Mouse (Mus musculus) WW6 (cell line): ENCODE measurements around the gene Cep63.

Experiments used
- DNase-seq: peaks from one replicate; pipeline ENCODE4 v3.0.0-alpha.2; 2013; ENCODE audit warnings: low read depth, low spot score

Cep63 gene

GRCm38 (mm10) chr9:102625983-102626838 lies at the start of gene Cep63, which contains the start of gene Anapc13:
TSS of gene Cep63 (minus strand) at chr9:102626534.
TSS of gene Anapc13 (plus strand) at chr9:102626296.
- peak; percentile 84 for DNase-seq

DNA sequence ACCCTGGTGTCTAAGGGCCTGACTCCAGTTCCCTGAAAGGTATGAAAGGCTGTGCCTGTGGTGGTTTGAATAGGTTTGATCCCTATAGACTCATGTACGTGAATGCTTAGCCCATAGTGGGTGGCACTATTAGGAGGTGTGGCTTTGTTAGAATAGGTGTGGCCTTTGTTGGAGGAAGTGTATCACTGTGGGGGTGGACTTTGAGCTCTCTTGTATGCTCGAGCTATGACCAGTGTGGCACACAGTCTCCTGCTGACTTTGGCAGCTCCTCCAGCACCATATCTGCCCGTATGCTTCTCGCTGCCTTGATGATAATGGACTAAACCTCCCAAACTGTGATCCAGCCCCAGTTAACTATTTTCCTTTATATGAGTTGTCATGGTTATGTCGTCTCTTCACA lies 49.6 kb upstream of the Cep63 start:
- no peak for DNase-seq

GRCm38 (mm10) chr9:102673381-102673780 lies 47.0 kb upstream of the Cep63 start:
- DNase-seq = no peak

GRCm38 (mm10) chr9:102668906-102669305 lies 42.6 kb upstream of the Cep63 start:
- no peak for DNase-seq

GRCm38 (mm10) chr9:102668115-102668514 lies 41.8 kb upstream of the Cep63 start:
- DNase-seq = no peak

- no peak for DNase-seq
These were observed 30.2 kb upstream of the Cep63 start for GRCm38 (mm10) chr9:102656355-102657095.

DNA sequence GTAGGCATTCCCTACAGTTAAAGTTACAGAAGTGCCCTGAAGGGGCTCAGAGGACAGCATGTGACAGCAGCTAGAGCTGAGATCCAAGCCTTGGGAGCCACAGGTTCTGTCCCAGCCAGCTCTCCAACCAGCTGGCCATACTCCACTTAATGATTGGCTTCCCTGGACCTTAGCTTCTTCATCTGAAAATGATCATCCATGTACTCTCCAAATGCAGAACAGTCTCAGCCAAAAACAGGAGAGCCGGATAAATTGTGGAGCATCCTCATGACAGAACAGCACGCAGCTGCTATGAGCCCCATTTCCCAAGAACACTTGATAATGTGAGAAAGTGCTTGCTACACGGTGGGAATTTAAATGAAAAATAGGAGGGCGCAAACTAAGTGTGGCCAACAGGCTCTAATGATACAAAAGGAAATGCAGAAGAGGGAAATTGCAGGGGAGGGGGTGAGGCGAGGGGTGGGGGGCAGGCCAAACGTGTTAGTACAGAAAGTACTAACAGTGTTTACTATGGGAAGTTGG lies 24.9 kb upstream of the Cep63 start:
- DNase-seq = no peak

- DNase-seq = no peak
These were observed 24.3 kb upstream of the Cep63 start for GRCm38 (mm10) chr9:102650637-102651036.

GRCm38 (mm10) chr9:102649917-102650527 lies 23.7 kb upstream of the Cep63 start:
- DNase-seq = no peak

DNA sequence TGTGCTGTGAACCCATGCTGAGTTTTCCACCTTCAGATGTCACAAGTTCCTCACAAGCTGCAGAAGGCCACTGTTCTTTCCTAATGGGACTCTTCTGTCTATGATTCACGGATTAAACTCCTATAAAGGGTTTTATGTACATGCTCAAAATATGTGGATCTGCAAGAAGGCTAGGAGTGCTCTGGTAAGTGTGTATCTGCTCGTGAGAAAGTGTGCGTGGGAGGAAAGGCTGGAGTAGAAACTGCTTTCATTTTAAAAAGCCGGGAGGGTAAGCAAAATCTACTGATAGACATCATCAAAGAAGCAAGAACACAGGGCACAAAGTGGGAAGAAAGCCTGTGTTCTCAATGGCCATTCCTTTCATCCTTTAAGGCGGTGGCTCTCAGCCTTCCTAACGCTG lies 20.7 kb upstream of the Cep63 start:
- DNase-seq = no peak

GRCm38 (mm10) chr9:102645119-102645695 lies 18.9 kb upstream of the Cep63 start:
- no peak for DNase-seq

- no peak for DNase-seq
These were observed 17.3 kb upstream of the Cep63 start for GRCm38 (mm10) chr9:102643486-102644101.

GRCm38 (mm10) chr9:102643071-102643485 lies 16.7 kb upstream of the Cep63 start:
- DNase-seq = no peak

DNA sequence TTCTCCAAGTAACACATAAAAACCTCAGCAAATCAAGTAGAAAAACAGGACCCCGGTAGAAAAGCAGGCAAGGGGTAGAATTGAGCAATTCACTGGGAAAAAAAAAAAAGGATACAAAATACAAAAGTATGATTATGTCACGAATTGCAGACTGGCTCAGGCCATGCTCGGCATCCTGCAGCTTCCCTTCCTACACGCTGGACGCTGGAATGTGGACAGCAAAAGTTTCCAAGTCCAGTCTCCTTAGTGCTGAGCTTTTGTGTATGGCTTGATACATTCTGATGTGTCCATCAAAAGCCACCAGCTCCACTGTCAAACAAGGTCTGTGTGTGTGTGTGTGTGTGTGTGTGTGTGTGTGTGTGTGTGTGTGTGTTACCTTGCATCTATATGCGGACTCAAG lies 15.2 kb upstream of the Cep63 start:
- no peak for DNase-seq

DNA sequence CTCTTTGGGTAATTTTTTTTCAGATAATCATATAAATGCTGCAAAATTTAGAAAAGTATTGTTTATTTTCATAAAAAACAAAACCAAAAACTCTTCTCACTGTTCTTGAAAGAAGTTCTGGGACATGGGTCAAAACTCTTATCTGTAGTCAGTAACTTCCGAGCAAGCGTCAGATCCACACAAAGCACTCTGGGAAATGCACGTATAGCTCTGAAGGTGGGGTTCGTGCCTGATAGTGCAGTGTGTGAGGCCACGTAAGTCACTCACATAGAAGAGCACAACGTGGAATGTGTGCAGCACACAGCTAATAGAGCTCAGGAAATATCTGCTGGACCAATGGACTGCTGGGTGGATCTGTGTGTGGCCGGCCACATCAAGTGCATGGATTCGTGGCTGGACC lies 13.2 kb upstream of the Cep63 start:
- no peak for DNase-seq

DNA sequence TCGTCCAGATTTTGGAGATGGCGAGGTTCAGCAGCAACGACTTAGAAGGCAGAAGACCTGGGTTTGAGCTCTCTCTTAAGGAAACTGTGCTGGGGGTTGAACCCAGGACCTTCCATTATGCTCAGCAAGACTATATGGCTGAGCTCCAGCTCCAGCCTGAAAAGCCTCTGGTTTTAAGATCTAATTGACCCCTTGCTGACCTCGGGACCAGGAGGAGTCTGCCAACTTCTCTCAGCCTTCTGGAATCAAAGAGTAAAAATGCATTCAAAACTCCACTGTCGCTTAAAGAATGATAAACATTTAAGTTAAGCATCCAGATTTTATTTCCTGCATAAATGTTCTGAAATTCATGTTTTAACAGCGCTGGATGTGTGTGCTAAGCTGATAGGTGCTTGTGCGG lies 12.6 kb upstream of the Cep63 start:
- DNase-seq = no peak

GRCm38 (mm10) chr9:102637115-102637514 lies 10.8 kb upstream of the Cep63 start:
- no peak for DNase-seq

GRCm38 (mm10) chr9:102636553-102636952 lies 10.2 kb upstream of the Cep63 start:
- no peak for DNase-seq

DNA sequence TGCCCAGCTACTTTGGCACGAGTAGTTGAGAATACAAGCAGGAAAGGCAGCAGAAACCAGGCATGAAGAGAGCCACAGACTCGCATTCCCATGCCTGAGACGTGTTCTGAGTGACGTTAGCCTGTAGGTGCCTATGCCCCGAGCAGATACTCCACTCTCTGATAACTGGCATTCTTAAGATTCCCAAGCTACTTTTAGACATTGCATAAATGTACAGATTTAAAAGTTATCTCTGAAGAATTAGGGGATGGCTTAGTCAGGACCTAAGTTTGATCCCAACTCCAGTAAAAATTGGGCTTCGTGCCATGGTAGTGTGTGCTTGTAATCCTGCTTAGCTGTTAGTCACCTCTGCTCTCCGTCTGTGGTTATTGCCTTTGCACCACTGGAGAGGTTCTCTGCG lies 8.1 kb upstream of the Cep63 start:
- DNase-seq = no peak

GRCm38 (mm10) chr9:102632923-102633537 lies 6.7 kb upstream of the Cep63 start:
- no peak for DNase-seq

DNA sequence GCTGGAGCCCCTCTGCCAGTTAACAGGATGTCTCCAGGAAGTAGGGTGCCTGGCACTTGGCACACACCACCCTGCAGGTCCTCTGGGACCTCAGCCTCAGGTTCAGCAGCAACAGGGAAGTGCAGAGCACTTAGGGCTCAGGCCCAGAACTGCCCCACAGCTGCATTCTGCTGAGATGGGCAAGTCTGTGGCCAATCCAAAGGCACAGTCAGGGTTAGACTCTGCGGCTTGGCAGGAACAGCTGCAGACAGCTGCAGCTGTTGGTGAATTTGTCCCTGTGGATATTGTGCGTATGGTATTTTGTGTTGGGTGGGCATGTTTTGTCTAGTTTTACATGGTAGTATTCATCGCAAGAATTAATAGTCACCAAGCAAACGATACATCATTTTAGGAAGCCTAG lies 5.8 kb upstream of the Cep63 start:
- DNase-seq = no peak
